Mouse (Mus musculus): ENCODE data around the gene Dnajc8.

GRCm38 (mm10) chr4:132490273-132491010, 44.9 kb upstream of the Dnajc8 start:
- TF ChIP-seq SMC3 (IDR thresholded peaks at IDR 0.05; ENCODE audit: low read depth, low read length) = no peak
- no peak for TF ChIP-seq ZKSCAN1 (IDR thresholded peaks at IDR 0.05; ENCODE audit: low read depth, low read length)
- TF ChIP-seq RCOR1 (IDR thresholded peaks at IDR 0.05; ENCODE audit: low read depth, low read length) = no peak
- TF ChIP-seq CTCF (IDR thresholded peaks at IDR 0.05 in 2 of 3, conservative IDR thresholded peaks at IDR 0.05 in 1 of 3; ENCODE audit: control insufficient read depth in 1 of 3, insufficient read depth in 1 of 3, low read depth in 2 of 3, low read length in 3 of 3, poor library complexity in 1 of 3, severe bottlenecking in 1 of 3) = no peak
- TF ChIP-seq POLR2A (IDR thresholded peaks at IDR 0.05; ENCODE audit: control insufficient read depth in 1 of 2, insufficient read depth in 1 of 2, low read depth in 1 of 2, low read length in 2 of 2, poor library complexity in 1 of 2) = no peak
- TF ChIP-seq GATA1 (IDR thresholded peaks at IDR 0.05; ENCODE audit: low read depth, low read length) = no peak
